Mouse (Mus musculus) brain, embryonic 14.5 days (tissue): ENCODE results near the gene Sik2.

Experiments
- CTCF ChIP-seq: fragments of 200-500 bp; IDR thresholded peaks from 2 replicates; pipeline ENCODE4 v1.5.1; 2012; ENCODE audit warnings: inconsistent platforms, mild to moderate bottlenecking, moderate library complexity, borderline replicate concordance; ENCODE audit not compliant: insufficient read depth, insufficient read length; ENCODE audit errors: extremely low read depth
- POLR2A ChIP-seq: fragments of 200-500 bp; IDR thresholded peaks from 2 replicates; pipeline ENCODE4 v1.6.1; 2012; ENCODE audit warnings: mild to moderate bottlenecking, inconsistent platforms, borderline replicate concordance; ENCODE audit not compliant: poor library complexity, insufficient read depth, insufficient read length, severe bottlenecking; ENCODE audit errors: extremely low read depth

- TF ChIP-seq CTCF: no peak
- TF ChIP-seq POLR2A: no peak
Observed at GRCm38 (mm10) chr9:50890494-50891090, 118.3 kb downstream of the Sik2 start.
